Mouse (Mus musculus): ENCODE measurements at regions not wholly inside any gene's neighbourhood (a gene's known extent, or its start where the extent isn't known, plus 50 kb on each side); places are given as distances from the start of the nearest gene placed in this dataset.

- Histone ChIP-seq H3K4me1 (replicated peaks; ENCODE audit: control insufficient read depth, insufficient read depth, low read length) (no peaks in the 10 kb centered on the region), H3K27me3 (replicated peaks; ENCODE audit: control insufficient read depth, insufficient read depth, low read length) (no peaks in the 10 kb centered on the region), H3K4me3 (ENCODE audit: low read depth, low read length) (no peak overlapping the region), H3K36me3 (ENCODE audit: control insufficient read depth, insufficient read depth) (no peaks in the 10 kb centered on the region), H3K4me2 (replicated peaks; ENCODE audit: low read depth) (no peak overlapping the region), H3K9ac (ENCODE audit: low read depth, low read length) (no peak overlapping the region), H3K27ac (ENCODE audit: low read depth, low read length) (no peak overlapping the region), H3K9me3 (ENCODE audit: control insufficient read depth) (no peaks in the 10 kb centered on the region)
- no peak for ATAC-seq
- WGBS: 70% methylated on average over 7 of the region's 7 CpGs
- no peak for TF ChIP-seq CTCF (IDR thresholded peaks at IDR 0.05; ENCODE audit: low read depth)
Observed at GRCm38 (mm10) chr1:72006696-72007291, 205.3 kb downstream of the Mreg start.

- H3K27me3 ChIP-seq (replicated peaks; ENCODE audit: control insufficient read depth, insufficient read depth, low read length): no peaks in the 10 kb centered on the region
- ATAC-seq: no peak
- no peak overlapping the region for H3K4me2 ChIP-seq (replicated peaks; ENCODE audit: low read depth)
- WGBS: 81% methylated on average over 8 of the region's 8 CpGs
- no peak overlapping the region for H3K27ac ChIP-seq (ENCODE audit: low read depth, low read length)
- H3K4me3 ChIP-seq (ENCODE audit: low read depth, low read length): no peak overlapping the region
- H3K9me3 ChIP-seq (ENCODE audit: control insufficient read depth): no peaks in the 10 kb centered on the region
- H3K9ac ChIP-seq (ENCODE audit: low read depth, low read length): no peak overlapping the region
- H3K36me3 ChIP-seq (ENCODE audit: control insufficient read depth, insufficient read depth): no peaks in the 10 kb centered on the region
- TF ChIP-seq CTCF (IDR thresholded peaks at IDR 0.05; ENCODE audit: low read depth): no peak
- H3K4me1 ChIP-seq (replicated peaks; ENCODE audit: control insufficient read depth, insufficient read depth, low read length): no peaks in the 10 kb centered on the region
Observed at GRCm38 (mm10) chr1:72005956-72006355, 206.2 kb downstream of the Mreg start.

- no peak overlapping the region for H3K4me3 ChIP-seq (ENCODE audit: low read depth, low read length)
- ATAC-seq: no peak
- no peaks in the 10 kb centered on the region for H3K27me3 ChIP-seq (replicated peaks; ENCODE audit: control insufficient read depth, insufficient read depth, low read length)
- no peaks in the 10 kb centered on the region for H3K9me3 ChIP-seq (ENCODE audit: control insufficient read depth)
- no peaks in the 10 kb centered on the region for H3K36me3 ChIP-seq (ENCODE audit: control insufficient read depth, insufficient read depth)
- H3K4me2 ChIP-seq (replicated peaks; ENCODE audit: low read depth): no peak overlapping the region
- H3K27ac ChIP-seq (ENCODE audit: low read depth, low read length): no peak overlapping the region
- WGBS: 88% methylated on average over 7 of the region's 7 CpGs
- no peak for TF ChIP-seq CTCF (IDR thresholded peaks at IDR 0.05; ENCODE audit: low read depth)
- H3K4me1 ChIP-seq (replicated peaks; ENCODE audit: control insufficient read depth, insufficient read depth, low read length): no peaks in the 10 kb centered on the region
- H3K9ac ChIP-seq (ENCODE audit: low read depth, low read length): no peak overlapping the region
Observed at GRCm38 (mm10) chr1:72005550-72005949, 206.6 kb downstream of the Mreg start.

GRCm38 (mm10) chr1:72003424-72004278 is 208.5 kb downstream of the Mreg start:
- no peaks in the 10 kb centered on the region for H3K4me1 ChIP-seq (replicated peaks; ENCODE audit: control insufficient read depth, insufficient read depth, low read length)
- no peak overlapping the region for H3K9ac ChIP-seq (ENCODE audit: low read depth, low read length)
- ATAC-seq: no peak
- H3K4me2 ChIP-seq (replicated peaks; ENCODE audit: low read depth): no peak overlapping the region
- TF ChIP-seq CTCF (IDR thresholded peaks at IDR 0.05; ENCODE audit: low read depth): no peak
- H3K9me3 ChIP-seq (ENCODE audit: control insufficient read depth): no peaks in the 10 kb centered on the region
- 80% methylated on average over 14 of the region's 14 CpGs for WGBS
- no peaks in the 10 kb centered on the region for H3K36me3 ChIP-seq (ENCODE audit: control insufficient read depth, insufficient read depth)
- H3K4me3 ChIP-seq (ENCODE audit: low read depth, low read length): no peak overlapping the region
- H3K27ac ChIP-seq (ENCODE audit: low read depth, low read length): no peak overlapping the region
- no peaks in the 10 kb centered on the region for H3K27me3 ChIP-seq (replicated peaks; ENCODE audit: control insufficient read depth, insufficient read depth, low read length)

GRCm38 (mm10) chr1:72002471-72003116 is 209.5 kb downstream of the Mreg start:
- Histone ChIP-seq H3K4me1 (replicated peaks; ENCODE audit: control insufficient read depth, insufficient read depth, low read length) (no peaks in the 10 kb centered on the region), H3K9me3 (ENCODE audit: control insufficient read depth) (no peaks in the 10 kb centered on the region), H3K9ac (ENCODE audit: low read depth, low read length) (no peak overlapping the region), H3K4me3 (ENCODE audit: low read depth, low read length) (no peak overlapping the region), H3K27ac (ENCODE audit: low read depth, low read length) (no peak overlapping the region), H3K4me2 (replicated peaks; ENCODE audit: low read depth) (no peak overlapping the region), H3K27me3 (replicated peaks; ENCODE audit: control insufficient read depth, insufficient read depth, low read length) (no peaks in the 10 kb centered on the region), H3K36me3 (ENCODE audit: control insufficient read depth, insufficient read depth) (no peaks in the 10 kb centered on the region)
- no peak for TF ChIP-seq CTCF (IDR thresholded peaks at IDR 0.05; ENCODE audit: low read depth)
- 51% methylated on average over 9 of the region's 9 CpGs for WGBS
- ATAC-seq: no peak

- H3K27ac ChIP-seq (ENCODE audit: low read depth, low read length): no peak overlapping the region
- H3K9ac ChIP-seq (ENCODE audit: low read depth, low read length): no peak overlapping the region
- no peaks in the 10 kb centered on the region for H3K36me3 ChIP-seq (ENCODE audit: control insufficient read depth, insufficient read depth)
- H3K4me1 ChIP-seq (replicated peaks; ENCODE audit: control insufficient read depth, insufficient read depth, low read length): no peaks in the 10 kb centered on the region
- H3K4me2 ChIP-seq (replicated peaks; ENCODE audit: low read depth): no peak overlapping the region
- H3K4me3 ChIP-seq (ENCODE audit: low read depth, low read length): no peak overlapping the region
- no peak for TF ChIP-seq CTCF (IDR thresholded peaks at IDR 0.05; ENCODE audit: low read depth)
- H3K9me3 ChIP-seq (ENCODE audit: control insufficient read depth): no peaks in the 10 kb centered on the region
- no peak for ATAC-seq
- 63% methylated on average over 2 of the region's 2 CpGs for WGBS
- H3K27me3 ChIP-seq (replicated peaks; ENCODE audit: control insufficient read depth, insufficient read depth, low read length): no peaks in the 10 kb centered on the region
Observed at GRCm38 (mm10) chr1:72000741-72001140, 211.4 kb downstream of the Mreg start.
